ENCODE assay signal across 9 mouse cellular contexts in the genomic region with DNA sequence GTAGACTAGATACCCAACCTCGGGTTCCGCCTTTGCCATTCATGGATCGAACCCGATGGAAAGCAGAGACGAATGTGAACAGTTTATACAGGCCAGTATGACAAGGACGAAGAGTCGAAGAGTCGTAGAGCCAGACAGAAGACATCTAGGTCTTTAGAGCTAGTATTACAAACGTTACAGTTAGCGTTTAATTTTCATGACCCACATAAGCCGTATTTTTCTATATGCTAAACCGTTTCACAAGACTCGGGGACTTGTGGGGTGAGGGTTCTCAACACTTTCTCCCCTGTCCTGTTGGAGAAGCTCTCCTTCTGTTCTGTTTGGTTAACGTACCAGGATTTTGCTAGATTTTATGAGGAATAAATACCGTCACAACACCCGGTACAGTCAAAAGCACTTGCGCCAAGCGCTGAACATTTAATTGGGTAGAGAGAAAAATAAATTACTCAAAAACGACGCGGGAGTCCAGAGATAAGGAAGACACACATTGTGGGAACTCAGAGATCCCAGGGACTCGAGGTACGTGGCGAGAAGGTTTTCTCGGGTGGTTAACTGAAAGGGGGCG. TPM values are rescaled to one million over a fixed set of nuclear protein-coding genes. Genes with fewer than 3 reads are reported as not detected.
DNase-seq lines count a peak whose midpoint lies in the region; ATAC-seq and TF ChIP-seq lines count a peak whose summit lies in the region.
"Had no signal": no experiment of that assay in that cellular context is flagged by ENCODE, and none has a peak within 500 bp of the region (broad histone marks: within the 10 kb centered on the region; RNA-seq: fewer than 3 reads in every experiment).

No protein-coding gene starts in this region.

- no peak for TF ChIP-seq CTCF in C2C12 (IDR thresholded peaks at IDR 0.05; ENCODE audit: control insufficient read depth, insufficient read depth, insufficient read length)

- peak overlapping the region; percentile 57 for H3ac ChIP-seq in C2C12 (ENCODE audit: control insufficient read depth, insufficient read length, low read depth)

- intact Hi-C loops in heart, postnatal 36 days (cut with DNase I) = loop anchor here (2.0 kb wide), 1 partner anchor 324 kb away; no protein-coding TSS in a partner anchor

- peak; percentile 68 for DNase-seq in heart, adult 11 months
- no peak for DNase-seq in heart, postnatal 36 days
- no peak for DNase-seq in forebrain, embryonic 11.5 days (ENCODE audit: low spot score)
- DNase-seq in adrenal gland, adult 8-10 months = no peak
- DNase-seq in Muller cell, postnatal 12 days (ENCODE audit: inconsistent ontology term) = no peak
- no peak for DNase-seq in retina, embryonic 14.5 days (ENCODE audit: low spot score)

- peak overlapping the region; percentile 73 for H3K4me2 ChIP-seq in forebrain, embryonic 11.5 days (ENCODE audit: low read depth, low read length, severe bottlenecking)
- peak overlapping the region; percentile 72 for H3K4me2 ChIP-seq in liver, embryonic 12.5 days

- H3K4me3 ChIP-seq in C2C12 (ENCODE audit: insufficient read depth, poor library complexity, severe bottlenecking) = peak overlapping the region; percentile 33
- peak overlapping the region; percentile 47 for H3K4me3 ChIP-seq in forebrain, embryonic 11.5 days (ENCODE audit: low read depth, low read length)
- H3K4me3 ChIP-seq in liver, embryonic 12.5 days = peak overlapping the region; percentile 53

- H3K27me3 ChIP-seq in C2C12 (ENCODE audit: control insufficient read depth, insufficient read depth, insufficient read length) = peaks cover 18% of the 10 kb centered on the region
- no peaks in the 10 kb centered on the region; the same call in 1 of the 2 replicates for H3K27me3 ChIP-seq in forebrain, embryonic 11.5 days (ENCODE audit: control insufficient read depth, insufficient read depth, low read length)
- H3K27me3 ChIP-seq in liver, embryonic 12.5 days (replicated peaks) = peaks cover 59% of the 10 kb centered on the region

- peaks cover 4% of the 10 kb centered on the region for H3K4me1 ChIP-seq in forebrain, embryonic 11.5 days (replicated peaks; ENCODE audit: control insufficient read depth, insufficient read depth, low read length)
- peaks cover 10% of the 10 kb centered on the region; the same call in 1 of the 2 replicates for H3K4me1 ChIP-seq in liver, embryonic 12.5 days

- H3K27ac ChIP-seq in forebrain, embryonic 11.5 days (ENCODE audit: low read depth, low read length) = no peak overlapping the region
- no peak overlapping the region for H3K27ac ChIP-seq in liver, embryonic 12.5 days

- peak overlapping the region; percentile 56 for H3K9ac ChIP-seq in forebrain, embryonic 11.5 days (ENCODE audit: low read length)
- H3K9ac ChIP-seq in liver, embryonic 12.5 days = 0 out of 2 replicates have a peak overlapping the region, but pooled peaks have one; percentile 7

- 4% methylated on average over 26 of the region's 26 CpGs for WGBS in forebrain, embryonic 11.5 days
- WGBS in liver, embryonic 12.5 days (ENCODE audit: insufficient replicate concordance) = 13% methylated on average over 26 of the region's 26 CpGs

- no peaks in the 10 kb centered on the region for H3K79me2 ChIP-seq in C2C12 (ENCODE audit: control insufficient read depth, insufficient read depth)

- no peaks in the 10 kb centered on the region for H3K79me3 ChIP-seq in C2C12 (ENCODE audit: low read depth)

- H3K36me3 ChIP-seq in C2C12 (ENCODE audit: control insufficient read depth, insufficient read depth) = no peaks in the 10 kb centered on the region
- no peaks in the 10 kb centered on the region for H3K36me3 ChIP-seq in forebrain, embryonic 11.5 days (ENCODE audit: control insufficient read depth, insufficient read depth, low read length)
- no peaks in the 10 kb centered on the region for H3K36me3 ChIP-seq in liver, embryonic 12.5 days

- no peak for ATAC-seq in forebrain, embryonic 11.5 days (replicated peaks; ENCODE audit: low FRiP score)
- ATAC-seq in liver, embryonic 12.5 days = no peak

- H3K9me3 ChIP-seq in forebrain, embryonic 11.5 days (ENCODE audit: control insufficient read depth, low read length) = no peaks in the 10 kb centered on the region
- H3K9me3 ChIP-seq in liver, embryonic 12.5 days (replicated peaks) = no peaks in the 10 kb centered on the region

TF ChIP-seq in C2C12, 6 proteins besides CTCF, POLR2A, EP300 and RAD21:
- TF ChIP-seq CEBPB (IDR thresholded peaks at IDR 0.05; ENCODE audit: low read depth) = no peak
- TF ChIP-seq MYOD1 (IDR thresholded peaks at IDR 0.05; ENCODE audit: control insufficient read depth, insufficient read length, low read depth) = no peak
- TF ChIP-seq USF1 (IDR thresholded peaks at IDR 0.05; ENCODE audit: low read depth) = no peak
- TF ChIP-seq FOSL1 (IDR thresholded peaks at IDR 0.05; ENCODE audit: insufficient read depth, low read length, poor library complexity, severe bottlenecking) = no peak

RNA-seq across cellular contexts. Expression of gene Ccdc184, which starts 13.7 kb away (rescaled TPM):
- total RNA-seq in heart, postnatal 36 days (2021) = 1 to 10 TPM in 1 of 2 experiments, under 1 TPM in 1; 0.60 to 1.0 TPM
- polyA plus RNA-seq in C2C12 (2012; fragmentation: generic; extraction: Trizol) = 1.1 TPM
- polyA plus RNA-seq in forebrain, embryonic 11.5 days (2014; fragmentation: Nextera tagmentation; extraction: Ambion mirVana) = 8.7 and 10.1 TPM in 2 replicates
- polyA plus RNA-seq in liver, embryonic 12.5 days (2016; fragmentation: Nextera tagmentation; extraction: Ambion mirVana) = not detected in 2 replicates
- total RNA-seq in adrenal gland, adult 8-10 months (2022) = 1 to 10 TPM in 2 of 4 experiments, under 1 TPM in 2; 0.59 to 1.3 (median 1.0) TPM

RNA-seq across cellular contexts. Expression of gene Olfr288, which starts 14.7 kb away (rescaled TPM):
- total RNA-seq in heart, postnatal 36 days (2021) = not detected
- polyA plus RNA-seq in C2C12 (2012; fragmentation: generic; extraction: Trizol) = not detected
- polyA plus RNA-seq in forebrain, embryonic 11.5 days (2014; fragmentation: Nextera tagmentation; extraction: Ambion mirVana) = not detected in 2 replicates
- not detected in 2 replicates for polyA plus RNA-seq in liver, embryonic 12.5 days (2016; fragmentation: Nextera tagmentation; extraction: Ambion mirVana)
- total RNA-seq in adrenal gland, adult 8-10 months (2022) = not detected
- total RNA-seq: hematopoietic stem cell, adult 5-6 weeks had no signal

RNA-seq across cellular contexts. Expression of gene Asb8, which starts 15.2 kb away (rescaled TPM):
- 100 to 1,000 TPM in 1 of 2 experiments, 10 to 100 TPM in 1; 98.7 to 109 TPM for total RNA-seq in heart, postnatal 36 days (2021)
- 39.0 TPM for polyA plus RNA-seq in C2C12 (2012; fragmentation: generic; extraction: Trizol)
- polyA plus RNA-seq in forebrain, embryonic 11.5 days (2014; fragmentation: Nextera tagmentation; extraction: Ambion mirVana) = 47.4 and 49.4 TPM in 2 replicates
- polyA plus RNA-seq in liver, embryonic 12.5 days (2016; fragmentation: Nextera tagmentation; extraction: Ambion mirVana) = 25.6 and 25.9 TPM in 2 replicates
- 10 to 100 TPM; 39.6 to 49.2 (median 43.8) TPM for total RNA-seq in adrenal gland, adult 8-10 months (2022)

RNA-seq across cellular contexts. Expression of gene Gm44579, which starts 40.1 kb away (rescaled TPM):
- total RNA-seq in heart, postnatal 36 days (2021) = not detected
- polyA plus RNA-seq in C2C12 (2012; fragmentation: generic; extraction: Trizol) = not detected
- not detected in 2 replicates for polyA plus RNA-seq in forebrain, embryonic 11.5 days (2014; fragmentation: Nextera tagmentation; extraction: Ambion mirVana)
- polyA plus RNA-seq in liver, embryonic 12.5 days (2016; fragmentation: Nextera tagmentation; extraction: Ambion mirVana) = not detected in 2 replicates
- not detected for total RNA-seq in adrenal gland, adult 8-10 months (2022)
- total RNA-seq: hematopoietic stem cell, adult 5-6 weeks had no signal

RNA-seq across cellular contexts. Expression of gene Olfr287, which starts 40.2 kb away (rescaled TPM):
- not detected for total RNA-seq in heart, postnatal 36 days (2021)
- not detected for polyA plus RNA-seq in C2C12 (2012; fragmentation: generic; extraction: Trizol)
- not detected in 2 replicates for polyA plus RNA-seq in forebrain, embryonic 11.5 days (2014; fragmentation: Nextera tagmentation; extraction: Ambion mirVana)
- not detected in 2 replicates for polyA plus RNA-seq in liver, embryonic 12.5 days (2016; fragmentation: Nextera tagmentation; extraction: Ambion mirVana)
- under 1 TPM in 1 of 4 experiments, not detected in 3; 0.38 TPM for total RNA-seq in adrenal gland, adult 8-10 months (2022)
- total RNA-seq: hematopoietic stem cell, adult 5-6 weeks had no signal
